Mouse (Mus musculus): ENCODE measurements at regions not wholly inside any gene's neighbourhood (a gene's known extent, or its start where the extent isn't known, plus 50 kb on each side); places are given as distances from the start of the nearest gene placed in this dataset.

DNA sequence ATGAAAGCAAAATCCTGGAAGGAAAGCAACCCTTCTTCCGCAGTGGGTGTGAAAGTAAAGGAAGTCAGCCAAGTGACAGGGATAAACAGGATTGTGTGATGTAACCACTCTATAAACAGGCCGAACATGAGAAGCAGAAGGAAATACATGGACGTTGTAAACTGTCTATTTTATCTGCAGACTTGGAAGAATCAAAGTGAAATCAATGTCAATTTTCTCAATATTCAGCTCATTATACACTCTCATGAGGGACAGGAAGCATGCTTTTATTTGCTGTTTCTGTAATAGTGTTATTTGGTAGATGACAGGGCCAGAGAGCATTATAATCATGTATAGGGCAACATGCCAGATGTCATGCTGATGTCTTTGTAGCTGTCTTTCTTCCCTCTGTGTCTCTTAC lies 443.5 kb upstream of the A1bg start:
- no peak for ATAC-seq (replicated peaks; ENCODE audit: low FRiP score)
- Histone ChIP-seq H3K4me2 (ENCODE audit: low read depth, low read length, severe bottlenecking) (no peak overlapping the region), H3K4me3 (ENCODE audit: low read depth, low read length) (no peak overlapping the region), H3K9ac (ENCODE audit: low read length) (no peak overlapping the region), H3K9me3 (ENCODE audit: control insufficient read depth, low read length) (no peaks in the 10 kb centered on the region), H3K36me3 (ENCODE audit: control insufficient read depth, insufficient read depth, low read length) (no peaks in the 10 kb centered on the region), H3K27me3 (ENCODE audit: control insufficient read depth, insufficient read depth, low read length) (no peaks in the 10 kb centered on the region), H3K4me1 (replicated peaks; ENCODE audit: control insufficient read depth, insufficient read depth, low read length) (no peaks in the 10 kb centered on the region), H3K27ac (ENCODE audit: low read depth, low read length) (no peak overlapping the region)
- no peak for DNase-seq (ENCODE audit: low spot score)
- WGBS, result 87% methylated on average over 3 of the region's 3 CpGs

DNA sequence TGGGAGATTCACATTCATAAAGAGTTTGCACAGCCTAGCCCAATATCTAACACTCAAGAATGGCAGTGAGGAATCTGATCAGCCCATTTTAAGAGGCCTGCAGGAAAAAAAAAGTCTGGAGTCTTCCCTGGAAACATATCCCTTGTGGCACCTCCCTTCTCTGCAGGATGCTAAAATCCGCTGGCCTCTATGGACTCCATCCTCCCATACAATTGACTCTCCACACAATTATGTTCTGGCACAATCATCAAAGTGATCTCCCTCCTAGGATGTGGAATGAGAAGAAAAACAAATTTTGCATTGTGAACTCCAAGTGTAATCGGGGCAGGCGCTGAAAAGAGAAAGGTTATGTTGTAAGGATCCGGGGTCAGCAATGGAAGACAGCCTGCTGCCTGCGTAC lies 442.7 kb upstream of the A1bg start:
- ATAC-seq (replicated peaks; ENCODE audit: low FRiP score) (no peak), DNase-seq (ENCODE audit: low spot score) (no peak)
- 62% methylated on average over 5 of the region's 5 CpGs for WGBS
- H3K4me1 ChIP-seq (replicated peaks; ENCODE audit: control insufficient read depth, insufficient read depth, low read length), result no peaks in the 10 kb centered on the region
- no peaks in the 10 kb centered on the region for H3K27me3 ChIP-seq (ENCODE audit: control insufficient read depth, insufficient read depth, low read length)
- no peak overlapping the region for H3K27ac ChIP-seq (ENCODE audit: low read depth, low read length)
- H3K9ac ChIP-seq (ENCODE audit: low read length), result no peak overlapping the region
- H3K4me2 ChIP-seq (ENCODE audit: low read depth, low read length, severe bottlenecking), result no peak overlapping the region
- H3K9me3 ChIP-seq (ENCODE audit: control insufficient read depth, low read length), result no peaks in the 10 kb centered on the region
- no peaks in the 10 kb centered on the region for H3K36me3 ChIP-seq (ENCODE audit: control insufficient read depth, insufficient read depth, low read length)
- H3K4me3 ChIP-seq (ENCODE audit: low read depth, low read length), result no peak overlapping the region

DNA sequence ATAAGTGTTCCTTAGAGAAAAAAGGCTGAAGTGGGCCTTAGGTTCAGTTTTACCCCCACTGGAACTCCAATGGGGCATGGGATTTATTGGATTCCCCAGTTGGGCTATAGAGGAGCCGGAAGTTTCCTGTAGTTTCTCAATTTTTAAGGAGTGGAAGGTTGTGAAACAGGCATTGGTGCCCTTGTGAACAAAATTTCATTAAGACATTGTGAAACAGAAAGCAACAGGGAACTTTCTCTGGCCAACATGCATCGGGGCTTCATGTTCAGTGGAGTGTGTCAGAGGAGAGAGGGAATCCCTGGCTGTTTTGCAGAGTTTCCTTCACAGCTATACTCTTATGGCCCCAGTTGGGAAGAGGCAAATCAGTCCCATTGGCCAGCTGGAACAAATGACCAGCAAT lies 441.6 kb upstream of the A1bg start:
- Histone ChIP-seq H3K36me3 (ENCODE audit: control insufficient read depth, insufficient read depth, low read length) (no peaks in the 10 kb centered on the region), H3K4me2 (ENCODE audit: low read depth, low read length, severe bottlenecking) (no peak overlapping the region), H3K27me3 (ENCODE audit: control insufficient read depth, insufficient read depth, low read length) (no peaks in the 10 kb centered on the region), H3K9me3 (ENCODE audit: control insufficient read depth, low read length) (no peaks in the 10 kb centered on the region), H3K4me1 (replicated peaks; ENCODE audit: control insufficient read depth, insufficient read depth, low read length) (no peaks in the 10 kb centered on the region), H3K9ac (ENCODE audit: low read length) (no peak overlapping the region), H3K4me3 (ENCODE audit: low read depth, low read length) (no peak overlapping the region), H3K27ac (ENCODE audit: low read depth, low read length) (no peak overlapping the region)
- ATAC-seq (replicated peaks; ENCODE audit: low FRiP score) (no peak), DNase-seq (ENCODE audit: low spot score) (no peak)
- 83% methylated on average over 2 of the region's 2 CpGs for WGBS

DNA sequence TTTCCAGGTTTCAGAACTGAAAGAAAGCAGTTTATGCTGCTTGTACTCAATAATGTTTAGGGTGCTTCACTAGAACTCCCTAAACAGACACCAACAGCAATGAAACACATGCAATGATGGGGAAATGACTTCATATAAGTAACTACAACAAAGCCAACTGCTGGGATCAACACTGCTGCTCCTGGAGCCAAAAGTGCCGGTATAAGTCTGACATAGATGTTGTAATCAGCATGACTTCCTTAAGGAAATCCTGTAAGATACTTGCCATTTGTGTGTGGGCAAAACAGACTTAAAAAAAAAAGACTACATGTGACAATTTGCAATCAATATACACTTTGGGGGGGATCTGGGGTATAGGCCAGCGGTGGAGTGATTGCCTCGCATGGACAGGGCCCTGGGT lies 438.4 kb upstream of the A1bg start:
- Histone ChIP-seq H3K27ac (ENCODE audit: low read depth, low read length) (no peak overlapping the region), H3K4me2 (ENCODE audit: low read depth, low read length, severe bottlenecking) (no peak overlapping the region), H3K27me3 (ENCODE audit: control insufficient read depth, insufficient read depth, low read length) (no peaks in the 10 kb centered on the region), H3K9me3 (ENCODE audit: control insufficient read depth, low read length) (no peaks in the 10 kb centered on the region), H3K9ac (ENCODE audit: low read length) (no peak overlapping the region), H3K4me3 (ENCODE audit: low read depth, low read length) (no peak overlapping the region), H3K36me3 (ENCODE audit: control insufficient read depth, insufficient read depth, low read length) (no peaks in the 10 kb centered on the region), H3K4me1 (replicated peaks; ENCODE audit: control insufficient read depth, insufficient read depth, low read length) (no peaks in the 10 kb centered on the region)
- WGBS, result 92% methylated on average over 3 of the region's 3 CpGs
- ATAC-seq (replicated peaks; ENCODE audit: low FRiP score), result no peak
- no peak for DNase-seq (ENCODE audit: low spot score)

DNA sequence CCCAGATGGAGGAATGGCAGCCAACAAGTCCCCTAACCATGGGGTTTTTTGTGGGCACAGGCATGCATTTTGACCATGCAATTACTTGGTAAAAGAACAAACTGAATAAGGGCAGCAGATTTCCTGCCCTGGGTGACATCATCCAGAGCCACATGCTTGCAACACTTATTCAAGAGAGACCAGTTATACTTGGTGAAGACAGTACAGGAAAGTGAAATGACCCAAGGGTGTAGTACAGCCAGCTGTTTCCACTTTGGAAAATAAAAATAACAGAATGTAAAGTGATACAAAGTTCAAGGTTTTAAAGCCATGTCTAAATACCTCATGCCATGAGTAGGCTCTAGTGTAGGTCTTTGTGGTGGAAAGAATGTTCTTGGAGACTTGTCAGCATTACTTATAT lies 432.5 kb upstream of the A1bg start:
- no peaks in the 10 kb centered on the region for H3K27me3 ChIP-seq (ENCODE audit: control insufficient read depth, insufficient read depth, low read length)
- ATAC-seq (replicated peaks; ENCODE audit: low FRiP score) (no peak), DNase-seq (ENCODE audit: low spot score) (no peak)
- no peaks in the 10 kb centered on the region for H3K9me3 ChIP-seq (ENCODE audit: control insufficient read depth, low read length)
- no peak overlapping the region for H3K27ac ChIP-seq (ENCODE audit: low read depth, low read length)
- H3K36me3 ChIP-seq (ENCODE audit: control insufficient read depth, insufficient read depth, low read length), result no peaks in the 10 kb centered on the region
- no peaks in the 10 kb centered on the region for H3K4me1 ChIP-seq (replicated peaks; ENCODE audit: control insufficient read depth, insufficient read depth, low read length)
- H3K4me2 ChIP-seq (ENCODE audit: low read depth, low read length, severe bottlenecking), result no peak overlapping the region
- H3K4me3 ChIP-seq (ENCODE audit: low read depth, low read length), result no peak overlapping the region
- no peak overlapping the region for H3K9ac ChIP-seq (ENCODE audit: low read length)

DNA sequence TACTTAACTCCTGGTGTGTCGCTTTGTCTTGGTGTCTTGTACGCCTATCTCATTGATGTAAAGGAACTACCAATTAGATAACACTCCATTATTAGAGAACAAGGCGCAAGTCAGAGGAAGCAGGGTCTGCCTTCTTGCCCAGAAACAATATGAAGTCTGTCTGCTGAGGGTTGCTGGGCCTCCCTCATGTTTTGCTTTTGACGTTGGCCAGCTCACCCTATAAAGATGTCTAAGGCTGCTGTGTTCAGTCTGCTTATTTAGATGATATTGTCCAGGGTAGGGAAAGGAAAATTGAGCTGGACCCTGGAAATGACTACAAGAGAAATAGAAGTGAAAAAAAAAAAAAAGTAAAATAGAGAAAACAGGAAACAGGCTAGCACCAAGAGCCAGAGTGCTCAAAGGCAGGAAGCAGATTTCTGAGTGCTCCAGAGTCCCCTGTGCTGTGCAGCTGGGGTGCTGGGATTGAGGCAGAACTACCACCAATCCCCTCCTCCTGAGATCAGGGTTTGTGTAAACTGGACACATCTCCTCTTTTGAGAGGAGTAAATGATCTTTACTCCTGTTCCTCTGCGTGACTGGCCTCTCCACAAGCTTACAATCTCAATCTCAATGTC lies 429.0 kb upstream of the A1bg start:
- WGBS, result 77% methylated on average over 5 of the region's 5 CpGs
- H3K9ac ChIP-seq (ENCODE audit: low read length), result no peak overlapping the region
- no peak for DNase-seq (ENCODE audit: low spot score)
- no peak overlapping the region for H3K4me3 ChIP-seq (ENCODE audit: low read depth, low read length)
- no peaks in the 10 kb centered on the region for H3K36me3 ChIP-seq (ENCODE audit: control insufficient read depth, insufficient read depth, low read length)
- H3K4me1 ChIP-seq (replicated peaks; ENCODE audit: control insufficient read depth, insufficient read depth, low read length), result no peaks in the 10 kb centered on the region
- no peak for ATAC-seq (replicated peaks; ENCODE audit: low FRiP score)
- H3K27ac ChIP-seq (ENCODE audit: low read depth, low read length), result no peak overlapping the region
- no peak overlapping the region for H3K4me2 ChIP-seq (ENCODE audit: low read depth, low read length, severe bottlenecking)
- H3K9me3 ChIP-seq (ENCODE audit: control insufficient read depth, low read length), result no peaks in the 10 kb centered on the region
- H3K27me3 ChIP-seq (ENCODE audit: control insufficient read depth, insufficient read depth, low read length), result no peaks in the 10 kb centered on the region

DNA sequence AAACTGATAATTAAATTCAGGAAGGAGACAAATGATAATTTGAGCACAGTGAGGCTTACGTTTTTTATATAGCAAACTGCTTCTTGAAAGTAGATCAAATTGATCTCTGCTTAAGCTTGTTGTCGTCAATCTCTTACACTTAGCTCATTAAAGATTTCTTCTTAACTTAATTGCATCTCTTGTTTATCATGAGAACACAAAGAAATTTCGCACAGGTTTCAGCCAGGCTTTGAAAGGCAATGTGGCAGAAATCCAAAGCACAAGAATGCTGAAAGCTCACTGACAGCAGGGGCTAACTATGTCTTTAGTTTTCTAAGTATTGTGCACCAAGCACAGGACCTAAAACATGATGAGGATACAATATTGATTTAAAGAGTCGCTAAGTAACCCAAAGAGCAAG lies 422.3 kb upstream of the A1bg start:
- no peak overlapping the region for H3K9ac ChIP-seq (ENCODE audit: low read length)
- ATAC-seq (replicated peaks; ENCODE audit: low FRiP score), result peak; percentile 53; the same call in 1 of the 2 replicates
- H3K4me1 ChIP-seq (replicated peaks; ENCODE audit: control insufficient read depth, insufficient read depth, low read length), result no peaks in the 10 kb centered on the region
- H3K4me3 ChIP-seq (ENCODE audit: low read depth, low read length), result no peak overlapping the region
- H3K4me2 ChIP-seq (ENCODE audit: low read depth, low read length, severe bottlenecking), result no peak overlapping the region
- no peaks in the 10 kb centered on the region for H3K9me3 ChIP-seq (ENCODE audit: control insufficient read depth, low read length)
- no peaks in the 10 kb centered on the region for H3K36me3 ChIP-seq (ENCODE audit: control insufficient read depth, insufficient read depth, low read length)
- no peak for DNase-seq (ENCODE audit: low spot score)
- WGBS, result 24% methylated on average over 4 of the region's 4 CpGs
- no peaks in the 10 kb centered on the region for H3K27me3 ChIP-seq (ENCODE audit: control insufficient read depth, insufficient read depth, low read length)
- no peak overlapping the region for H3K27ac ChIP-seq (ENCODE audit: low read depth, low read length)

DNA sequence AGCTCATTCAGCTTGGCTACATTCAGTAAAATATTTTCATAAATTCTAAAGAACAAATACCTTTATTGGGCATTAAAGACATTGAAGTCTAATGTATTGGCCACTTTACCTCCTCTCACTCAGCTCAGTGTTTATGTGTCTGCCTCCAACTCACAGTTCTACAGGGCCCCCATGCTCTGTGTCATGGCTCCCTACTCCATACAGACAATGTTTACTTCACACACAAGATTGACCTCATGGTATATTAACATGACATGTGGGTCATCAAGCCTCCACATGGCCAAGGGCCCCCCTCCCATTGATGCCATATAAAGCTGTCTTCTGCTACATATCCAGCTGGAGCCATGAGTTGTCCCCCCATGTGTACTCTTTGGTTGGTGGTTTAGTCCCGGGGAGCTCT lies 419.8 kb upstream of the A1bg start:
- no peaks in the 10 kb centered on the region for H3K9me3 ChIP-seq (ENCODE audit: control insufficient read depth, low read length)
- H3K27ac ChIP-seq (ENCODE audit: low read depth, low read length), result no peak overlapping the region
- H3K9ac ChIP-seq (ENCODE audit: low read length), result no peak overlapping the region
- H3K4me2 ChIP-seq (ENCODE audit: low read depth, low read length, severe bottlenecking), result no peak overlapping the region
- H3K4me1 ChIP-seq (replicated peaks; ENCODE audit: control insufficient read depth, insufficient read depth, low read length), result no peaks in the 10 kb centered on the region
- no peak for DNase-seq (ENCODE audit: low spot score)
- no peaks in the 10 kb centered on the region for H3K27me3 ChIP-seq (ENCODE audit: control insufficient read depth, insufficient read depth, low read length)
- no peak for ATAC-seq (replicated peaks; ENCODE audit: low FRiP score)
- WGBS, result 89% methylated on average over 1 of the region's 1 CpGs
- H3K4me3 ChIP-seq (ENCODE audit: low read depth, low read length), result no peak overlapping the region
- no peaks in the 10 kb centered on the region for H3K36me3 ChIP-seq (ENCODE audit: control insufficient read depth, insufficient read depth, low read length)

DNA sequence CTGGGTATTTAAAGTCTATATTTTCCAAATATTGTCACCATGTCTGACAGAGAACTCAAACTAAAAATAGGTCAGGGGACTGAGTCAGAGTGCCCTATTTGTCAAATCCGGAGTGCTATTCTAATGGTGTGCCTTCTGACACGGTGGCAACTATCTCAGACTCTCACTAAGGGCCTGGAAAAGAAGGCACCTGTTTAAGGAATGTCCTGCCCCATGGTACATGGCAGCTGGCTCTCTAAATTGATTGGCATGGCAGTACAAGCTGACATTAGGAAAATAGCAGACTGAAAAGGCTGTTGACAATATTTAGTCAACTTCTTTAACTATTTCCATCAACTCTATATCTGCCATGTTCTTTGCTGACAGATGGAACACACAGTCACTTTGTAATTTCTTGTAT lies 405.1 kb upstream of the A1bg start:
- DNase-seq (ENCODE audit: low spot score) (no peak), ATAC-seq (replicated peaks; ENCODE audit: low FRiP score) (no peak)
- no peak overlapping the region for H3K9ac ChIP-seq (ENCODE audit: low read length)
- no peaks in the 10 kb centered on the region for H3K4me1 ChIP-seq (replicated peaks; ENCODE audit: control insufficient read depth, insufficient read depth, low read length)
- H3K4me2 ChIP-seq (ENCODE audit: low read depth, low read length, severe bottlenecking), result no peak overlapping the region
- H3K36me3 ChIP-seq (ENCODE audit: control insufficient read depth, insufficient read depth, low read length), result no peaks in the 10 kb centered on the region
- 83% methylated on average over 2 of the region's 2 CpGs for WGBS
- no peaks in the 10 kb centered on the region for H3K9me3 ChIP-seq (ENCODE audit: control insufficient read depth, low read length)
- H3K27ac ChIP-seq (ENCODE audit: low read depth, low read length), result no peak overlapping the region
- H3K27me3 ChIP-seq (ENCODE audit: control insufficient read depth, insufficient read depth, low read length), result no peaks in the 10 kb centered on the region
- H3K4me3 ChIP-seq (ENCODE audit: low read depth, low read length), result no peak overlapping the region

Data from forebrain, embryonic 11.5 days (tissue).